Mouse (Mus musculus): ENCODE results near the gene Foxj3.

GRCm38 (mm10) chr4:119572682-119573081 is 35.9 kb downstream of the Foxj3 start:
- TF ChIP-seq POLR2A (IDR thresholded peaks at IDR 0.05; ENCODE audit: low read depth, low read length) (no peak), CTCF (IDR thresholded peaks at IDR 0.05; ENCODE audit: extremely low read depth, insufficient read length, insufficient replicate concordance, low read depth, low read length) (no peak)

Data from small intestine, adult 2 months (tissue).